Mouse (Mus musculus): Measurements from ENCODE around the gene Tmem108. TPM values are rescaled to one million over a fixed set of nuclear protein-coding genes. Genes with fewer than 3 reads are reported as not detected.

Tmem108 gene
- polyA plus RNA-seq, 1 experiment from 2014 or later = 66.1 TPM

GRCm38 (mm10) chr9:103469516-103469915 is 292.1 kb downstream of the Tmem108 start:
- Histone ChIP-seq H3K9ac (no peak overlapping the region), H3K9me3 (no peaks in the 10 kb centered on the region), H3K36me3 (no peaks in the 10 kb centered on the region), H3K4me3 (no peak overlapping the region), H3K27ac (replicated peaks) (no peak overlapping the region), H3K27me3 (replicated peaks) (no peaks in the 10 kb centered on the region), H3K4me1 (peaks cover 13% of the 10 kb centered on the region), H3K4me2 (no peak overlapping the region)
- no peak for ATAC-seq (ENCODE audit: extremely low read depth, insufficient number of reproducible peaks, low FRiP score, low TSS enrichment)
- WGBS = 53% methylated on average over 5 of the region's 5 CpGs

- Histone ChIP-seq H3K27ac (replicated peaks) (no peak overlapping the region), H3K4me3 (no peak overlapping the region), H3K9me3 (no peaks in the 10 kb centered on the region), H3K36me3 (no peaks in the 10 kb centered on the region), H3K4me1 (peaks cover 7% of the 10 kb centered on the region), H3K9ac (no peak overlapping the region), H3K4me2 (no peak overlapping the region), H3K27me3 (replicated peaks) (no peaks in the 10 kb centered on the region)
- ATAC-seq (ENCODE audit: extremely low read depth, insufficient number of reproducible peaks, low FRiP score, low TSS enrichment) = no peak
- 64% methylated on average over 7 of the region's 7 CpGs for WGBS
These were observed 292.7 kb downstream of the Tmem108 start for GRCm38 (mm10) chr9:103468911-103469310.

- no peak overlapping the region for H3K4me2 ChIP-seq
- ATAC-seq (ENCODE audit: extremely low read depth, insufficient number of reproducible peaks, low FRiP score, low TSS enrichment) = no peak
- no peaks in the 10 kb centered on the region for H3K9me3 ChIP-seq
- no peaks in the 10 kb centered on the region for H3K4me1 ChIP-seq
- no peak overlapping the region for H3K27ac ChIP-seq (replicated peaks)
- H3K27me3 ChIP-seq (replicated peaks) = no peaks in the 10 kb centered on the region
- no peak overlapping the region for H3K4me3 ChIP-seq
- no peak overlapping the region for H3K9ac ChIP-seq
- 70% methylated on average over 13 of the region's 13 CpGs for WGBS
- no peaks in the 10 kb centered on the region for H3K36me3 ChIP-seq
These were observed 295.9 kb downstream of the Tmem108 start for GRCm38 (mm10) chr9:103465711-103466220.

- Histone ChIP-seq H3K4me1 (no peaks in the 10 kb centered on the region), H3K27me3 (replicated peaks) (no peaks in the 10 kb centered on the region), H3K36me3 (no peaks in the 10 kb centered on the region), H3K27ac (replicated peaks) (no peak overlapping the region), H3K9ac (no peak overlapping the region), H3K4me2 (no peak overlapping the region), H3K9me3 (no peaks in the 10 kb centered on the region), H3K4me3 (no peak overlapping the region)
- ATAC-seq (ENCODE audit: extremely low read depth, insufficient number of reproducible peaks, low FRiP score, low TSS enrichment) = no peak
- 53% methylated on average over 1 of the region's 1 CpGs for WGBS
These were observed 296.3 kb downstream of the Tmem108 start for GRCm38 (mm10) chr9:103465293-103465692.

- H3K4me1 ChIP-seq = 0 out of 2 replicates have a peak, but pooled peaks cover 4% of the 10 kb centered on the region
- H3K4me3 ChIP-seq = no peak overlapping the region
- no peak overlapping the region for H3K9ac ChIP-seq
- H3K36me3 ChIP-seq = no peaks in the 10 kb centered on the region
- WGBS = 53% methylated on average over 6 of the region's 6 CpGs
- no peaks in the 10 kb centered on the region for H3K9me3 ChIP-seq
- no peak overlapping the region for H3K27ac ChIP-seq (replicated peaks)
- no peaks in the 10 kb centered on the region for H3K27me3 ChIP-seq (replicated peaks)
- ATAC-seq (ENCODE audit: extremely low read depth, insufficient number of reproducible peaks, low FRiP score, low TSS enrichment) = no peak
- H3K4me2 ChIP-seq = no peak overlapping the region
These were observed 297.8 kb downstream of the Tmem108 start for GRCm38 (mm10) chr9:103463833-103464232.

GRCm38 (mm10) chr9:103459839-103460238 is 301.8 kb downstream of the Tmem108 start:
- H3K27me3 ChIP-seq (replicated peaks) = no peaks in the 10 kb centered on the region
- no peak overlapping the region for H3K4me2 ChIP-seq
- 54% methylated on average over 2 of the region's 2 CpGs for WGBS
- H3K9me3 ChIP-seq = no peaks in the 10 kb centered on the region
- no peaks in the 10 kb centered on the region for H3K36me3 ChIP-seq
- no peak overlapping the region for H3K27ac ChIP-seq (replicated peaks)
- H3K9ac ChIP-seq = no peak overlapping the region
- 0 out of 2 replicates have a peak, but pooled peaks cover 7% of the 10 kb centered on the region for H3K4me1 ChIP-seq
- no peak overlapping the region for H3K4me3 ChIP-seq
- no peak for ATAC-seq (ENCODE audit: extremely low read depth, insufficient number of reproducible peaks, low FRiP score, low TSS enrichment)

- no peak for ATAC-seq (ENCODE audit: extremely low read depth, insufficient number of reproducible peaks, low FRiP score, low TSS enrichment)
These were observed 302.3 kb downstream of the Tmem108 start for GRCm38 (mm10) chr9:103459307-103459706.

GRCm38 (mm10) chr9:103449651-103450050 is 312.0 kb downstream of the Tmem108 start:
- Histone ChIP-seq H3K36me3 (no peaks in the 10 kb centered on the region), H3K9me3 (peaks cover 3% of the 10 kb centered on the region; the same call in 1 of the 2 replicates), H3K27me3 (replicated peaks) (no peaks in the 10 kb centered on the region), H3K9ac (no peak overlapping the region), H3K4me1 (peaks cover 5% of the 10 kb centered on the region; the same call in 1 of the 2 replicates), H3K4me2 (no peak overlapping the region), H3K27ac (replicated peaks) (no peak overlapping the region), H3K4me3 (no peak overlapping the region)
- no peak for ATAC-seq (ENCODE audit: extremely low read depth, insufficient number of reproducible peaks, low FRiP score, low TSS enrichment)
- WGBS = 73% methylated on average over 6 of the region's 6 CpGs

More at GRCm38 (mm10) chr9:103459307-103459706, 302.3 kb downstream of the Tmem108 start:
- H3K4me3 ChIP-seq = no peak overlapping the region
- H3K27ac ChIP-seq (replicated peaks) = no peak overlapping the region
- no peak overlapping the region for H3K4me2 ChIP-seq
- no peak overlapping the region for H3K9ac ChIP-seq
- no peaks in the 10 kb centered on the region for H3K36me3 ChIP-seq
- no peaks in the 10 kb centered on the region for H3K27me3 ChIP-seq (replicated peaks)
- H3K9me3 ChIP-seq = no peaks in the 10 kb centered on the region
- H3K4me1 ChIP-seq = 0 out of 2 replicates have a peak, but pooled peaks cover 7% of the 10 kb centered on the region
- 87% methylated on average over 1 of the region's 1 CpGs for WGBS

GRCm38 (mm10) chr9:103449092-103449491 is 312.5 kb downstream of the Tmem108 start:
- WGBS = 63% methylated on average over 7 of the region's 7 CpGs
- Histone ChIP-seq H3K9me3 (peaks cover 7% of the 10 kb centered on the region; the same call in 1 of the 2 replicates), H3K27me3 (replicated peaks) (no peaks in the 10 kb centered on the region), H3K9ac (no peak overlapping the region), H3K4me1 (peaks cover 5% of the 10 kb centered on the region; the same call in 1 of the 2 replicates), H3K4me2 (no peak overlapping the region), H3K36me3 (no peaks in the 10 kb centered on the region), H3K27ac (replicated peaks) (no peak overlapping the region), H3K4me3 (no peak overlapping the region)
- no peak; the same call in 1 of the 2 replicates for ATAC-seq (ENCODE audit: extremely low read depth, insufficient number of reproducible peaks, low FRiP score, low TSS enrichment)

GRCm38 (mm10) chr9:103444656-103445055 is 317.0 kb downstream of the Tmem108 start:
- Histone ChIP-seq H3K4me3 (no peak overlapping the region), H3K4me2 (no peak overlapping the region), H3K9me3 (peaks cover 7% of the 10 kb centered on the region; the same call in 1 of the 2 replicates), H3K4me1 (peaks cover 38% of the 10 kb centered on the region), H3K9ac (no peak overlapping the region), H3K36me3 (no peaks in the 10 kb centered on the region), H3K27me3 (replicated peaks) (no peaks in the 10 kb centered on the region), H3K27ac (replicated peaks) (no peak overlapping the region)
- 77% methylated on average over 5 of the region's 5 CpGs for WGBS
- no peak for ATAC-seq (ENCODE audit: extremely low read depth, insufficient number of reproducible peaks, low FRiP score, low TSS enrichment)

- 62% methylated on average over 7 of the region's 7 CpGs for WGBS
- peaks cover 39% of the 10 kb centered on the region for H3K4me1 ChIP-seq
- H3K9me3 ChIP-seq = peaks cover 7% of the 10 kb centered on the region; the same call in 1 of the 2 replicates
- H3K4me2 ChIP-seq = peak overlapping the region; percentile 34; the same call in 1 of the 2 replicates
- H3K4me3 ChIP-seq = no peak overlapping the region
- H3K27ac ChIP-seq (replicated peaks) = peak overlapping the region; percentile 68
- no peaks in the 10 kb centered on the region for H3K36me3 ChIP-seq
- no peak overlapping the region; the same call in 1 of the 2 replicates for H3K9ac ChIP-seq
- no peak for ATAC-seq (ENCODE audit: extremely low read depth, insufficient number of reproducible peaks, low FRiP score, low TSS enrichment)
- H3K27me3 ChIP-seq (replicated peaks) = no peaks in the 10 kb centered on the region
These were observed 317.8 kb downstream of the Tmem108 start for GRCm38 (mm10) chr9:103443824-103444185.

Measured in heart, embryonic 13.5 days (tissue).